Mouse (Mus musculus) cerebellum, postnatal 4 days (tissue): ENCODE data around the gene Chrnb2.
A peak's percentile ranks its signal among the peaks of the same experiment; 100 is the strongest.
"Not testable (repeated sequence)": the region's sequence is repeated elsewhere in the genome, so short reads cannot be mapped to it uniquely, and the experiment has no call there.

Experiments used
- DNase-seq, 2 experiments: peaks; one replicate each; pipeline ENCODE4 v3.0.0; 2022; ENCODE audit warnings: low spot score in 2 of 2, mixed read lengths in 1 of 2

Gene Chrnb2

GRCm38 (mm10) chr3:89764119-89764724, at the start of gene Chrnb2:
Gene Chrnb2, minus strand, starts transcription at chr3:89764632.
- peak; percentile 63 to 72 for DNase-seq

GRCm38 (mm10) chr3:89814051-89814450, 49.6 kb upstream of the Chrnb2 start:
- no peak for DNase-seq

GRCm38 (mm10) chr3:89812166-89812565, 47.7 kb upstream of the Chrnb2 start:
- no peak for DNase-seq

- no peak for DNase-seq
These were observed 46.4 kb upstream of the Chrnb2 start for GRCm38 (mm10) chr3:89810841-89811240.

GRCm38 (mm10) chr3:89808638-89809037, 44.2 kb upstream of the Chrnb2 start:
- DNase-seq: no peak

GRCm38 (mm10) chr3:89807881-89808280, 43.4 kb upstream of the Chrnb2 start:
- no peak for DNase-seq

GRCm38 (mm10) chr3:89807171-89807570, 42.7 kb upstream of the Chrnb2 start:
- DNase-seq: no peak

GRCm38 (mm10) chr3:89806751-89807150, 42.3 kb upstream of the Chrnb2 start:
- DNase-seq: no peak

GRCm38 (mm10) chr3:89805179-89805578, 40.7 kb upstream of the Chrnb2 start:
- no peak for DNase-seq

- no peak for DNase-seq
These were observed 38.4 kb upstream of the Chrnb2 start for GRCm38 (mm10) chr3:89802876-89803275.

- DNase-seq: no peak
These were observed 37.0 kb upstream of the Chrnb2 start for GRCm38 (mm10) chr3:89801507-89801847.

GRCm38 (mm10) chr3:89800774-89801506, 36.5 kb upstream of the Chrnb2 start:
- DNase-seq: no peak

- not testable (repeated sequence) for DNase-seq
These were observed 35.6 kb upstream of the Chrnb2 start for GRCm38 (mm10) chr3:89800078-89800477.

- DNase-seq: no peak
These were observed 35.0 kb upstream of the Chrnb2 start for GRCm38 (mm10) chr3:89799476-89799875.

- no peak for DNase-seq
These were observed 34.1 kb upstream of the Chrnb2 start for GRCm38 (mm10) chr3:89798518-89798917.

GRCm38 (mm10) chr3:89796358-89796757, 31.9 kb upstream of the Chrnb2 start:
- DNase-seq: no peak

GRCm38 (mm10) chr3:89795746-89796145, 31.3 kb upstream of the Chrnb2 start:
- DNase-seq: no peak

- DNase-seq: no peak
These were observed 30.2 kb upstream of the Chrnb2 start for GRCm38 (mm10) chr3:89794616-89795015.

GRCm38 (mm10) chr3:89788680-89789352, 24.4 kb upstream of the Chrnb2 start:
- no peak for DNase-seq

GRCm38 (mm10) chr3:89786275-89786674, 21.8 kb upstream of the Chrnb2 start:
- DNase-seq: no peak

- DNase-seq: peak; percentile 73 to 83
These were observed 20.7 kb upstream of the Chrnb2 start for GRCm38 (mm10) chr3:89784991-89785753.

GRCm38 (mm10) chr3:89781640-89782039, 17.2 kb upstream of the Chrnb2 start:
- no peak for DNase-seq
